Mouse (Mus musculus): ENCODE data around the gene Gm3839. TPM values are rescaled to one million over a fixed set of nuclear protein-coding genes. Genes with fewer than 3 reads are reported as not detected.
"Not testable (repeated sequence)": the region's sequence is repeated elsewhere in the genome, so short reads cannot be mapped to it uniquely, and the experiment has no call there.

Gm3839 gene
- polyA plus RNA-seq (2014; fragmentation: Nextera tagmentation; extraction: Ambion mirVana): 3.4 and 4.1 TPM in 2 replicates

- ATAC-seq (replicated peaks; ENCODE audit: insufficient number of reproducible peaks, low FRiP score, low TSS enrichment): not testable (repeated sequence)
These were observed at the start of gene Gm3839 for GRCm38 (mm10) chr14:11356626-11357025. Gene Gm3839 (minus strand): TSS chr14:11356726.

GRCm38 (mm10) chr14:11405661-11406060, 49.1 kb upstream of the Gm3839 start:
- H3K4me2 ChIP-seq: no peak overlapping the region
- no peaks in the 10 kb centered on the region for H3K27me3 ChIP-seq (ENCODE audit: control insufficient read depth, insufficient read depth, low read length)
- no peak overlapping the region for H3K9ac ChIP-seq (ENCODE audit: low read depth, low read length)
- no peak overlapping the region for H3K27ac ChIP-seq (ENCODE audit: low read depth, low read length)
- no peak for ATAC-seq (replicated peaks; ENCODE audit: insufficient number of reproducible peaks, low FRiP score, low TSS enrichment)
- H3K4me1 ChIP-seq (ENCODE audit: control insufficient read depth, insufficient read depth, low read length): no peaks in the 10 kb centered on the region
- no peaks in the 10 kb centered on the region for H3K9me3 ChIP-seq (replicated peaks; ENCODE audit: control insufficient read depth, low read length)
- no peak overlapping the region for H3K4me3 ChIP-seq (ENCODE audit: low read depth, low read length)
- 83% methylated on average over 9 of the region's 9 CpGs for WGBS (ENCODE audit: insufficient replicate concordance)
- H3K36me3 ChIP-seq (ENCODE audit: control insufficient read depth, insufficient read depth, low read length): no peaks in the 10 kb centered on the region

More at GRCm38 (mm10) chr14:11356626-11357025, at the start of gene Gm3839:
- H3K27me3 ChIP-seq (ENCODE audit: control insufficient read depth, insufficient read depth, low read length); H3K4me3 ChIP-seq (ENCODE audit: low read depth, low read length); H3K36me3 ChIP-seq (ENCODE audit: control insufficient read depth, insufficient read depth, low read length); H3K4me2 ChIP-seq; H3K27ac ChIP-seq (ENCODE audit: low read depth, low read length); H3K9me3 ChIP-seq (replicated peaks; ENCODE audit: control insufficient read depth, low read length); H3K9ac ChIP-seq (ENCODE audit: low read depth, low read length); H3K4me1 ChIP-seq (ENCODE audit: control insufficient read depth, insufficient read depth, low read length): not testable (repeated sequence)

GRCm38 (mm10) chr14:11377846-11378245, 21.3 kb upstream of the Gm3839 start:
- 92% methylated on average over 3 of the region's 3 CpGs for WGBS (ENCODE audit: insufficient replicate concordance)
- Histone ChIP-seq H3K36me3 (ENCODE audit: control insufficient read depth, insufficient read depth, low read length) (no peaks in the 10 kb centered on the region), H3K27ac (ENCODE audit: low read depth, low read length) (no peak overlapping the region), H3K4me1 (ENCODE audit: control insufficient read depth, insufficient read depth, low read length) (no peaks in the 10 kb centered on the region), H3K27me3 (ENCODE audit: control insufficient read depth, insufficient read depth, low read length) (no peaks in the 10 kb centered on the region), H3K9ac (ENCODE audit: low read depth, low read length) (no peak overlapping the region), H3K4me3 (ENCODE audit: low read depth, low read length) (no peak overlapping the region), H3K4me2 (no peak overlapping the region), H3K9me3 (replicated peaks; ENCODE audit: control insufficient read depth, low read length) (no peaks in the 10 kb centered on the region)
- ATAC-seq (replicated peaks; ENCODE audit: insufficient number of reproducible peaks, low FRiP score, low TSS enrichment): no peak

- Histone ChIP-seq H3K27me3 (ENCODE audit: control insufficient read depth, insufficient read depth, low read length) (no peaks in the 10 kb centered on the region), H3K9ac (ENCODE audit: low read depth, low read length) (no peak overlapping the region), H3K27ac (ENCODE audit: low read depth, low read length) (no peak overlapping the region), H3K4me1 (ENCODE audit: control insufficient read depth, insufficient read depth, low read length) (no peaks in the 10 kb centered on the region), H3K9me3 (replicated peaks; ENCODE audit: control insufficient read depth, low read length) (no peaks in the 10 kb centered on the region), H3K4me2 (no peak overlapping the region), H3K36me3 (ENCODE audit: control insufficient read depth, insufficient read depth, low read length) (no peaks in the 10 kb centered on the region), H3K4me3 (ENCODE audit: low read depth, low read length) (no peak overlapping the region)
- WGBS (ENCODE audit: insufficient replicate concordance): 68% methylated on average over 5 of the region's 5 CpGs
- no peak for ATAC-seq (replicated peaks; ENCODE audit: insufficient number of reproducible peaks, low FRiP score, low TSS enrichment)
These were observed 18.7 kb upstream of the Gm3839 start for GRCm38 (mm10) chr14:11375225-11375624.

- H3K27me3 ChIP-seq (ENCODE audit: control insufficient read depth, insufficient read depth, low read length): no peaks in the 10 kb centered on the region
- no peak overlapping the region for H3K27ac ChIP-seq (ENCODE audit: low read depth, low read length)
- no peak for ATAC-seq (replicated peaks; ENCODE audit: insufficient number of reproducible peaks, low FRiP score, low TSS enrichment)
- H3K4me1 ChIP-seq (ENCODE audit: control insufficient read depth, insufficient read depth, low read length): no peaks in the 10 kb centered on the region
- no peaks in the 10 kb centered on the region for H3K36me3 ChIP-seq (ENCODE audit: control insufficient read depth, insufficient read depth, low read length)
- WGBS (ENCODE audit: insufficient replicate concordance): 71% methylated on average over 3 of the region's 3 CpGs
- no peak overlapping the region for H3K4me2 ChIP-seq
- no peaks in the 10 kb centered on the region for H3K9me3 ChIP-seq (replicated peaks; ENCODE audit: control insufficient read depth, low read length)
- no peak overlapping the region for H3K9ac ChIP-seq (ENCODE audit: low read depth, low read length)
- H3K4me3 ChIP-seq (ENCODE audit: low read depth, low read length): no peak overlapping the region
These were observed 10.4 kb downstream of the Gm3839 start for GRCm38 (mm10) chr14:11346086-11346485.

GRCm38 (mm10) chr14:11329993-11330392, 26.5 kb downstream of the Gm3839 start:
- no peaks in the 10 kb centered on the region for H3K36me3 ChIP-seq (ENCODE audit: control insufficient read depth, insufficient read depth, low read length)
- H3K27me3 ChIP-seq (ENCODE audit: control insufficient read depth, insufficient read depth, low read length): no peaks in the 10 kb centered on the region
- ATAC-seq (replicated peaks; ENCODE audit: insufficient number of reproducible peaks, low FRiP score, low TSS enrichment): no peak
- no peak overlapping the region for H3K27ac ChIP-seq (ENCODE audit: low read depth, low read length)
- no peaks in the 10 kb centered on the region for H3K4me1 ChIP-seq (ENCODE audit: control insufficient read depth, insufficient read depth, low read length)
- no peak overlapping the region for H3K9ac ChIP-seq (ENCODE audit: low read depth, low read length)
- no peak overlapping the region for H3K4me2 ChIP-seq
- H3K9me3 ChIP-seq (replicated peaks; ENCODE audit: control insufficient read depth, low read length): no peaks in the 10 kb centered on the region
- 42% methylated on average over 2 of the region's 2 CpGs for WGBS (ENCODE audit: insufficient replicate concordance)
- H3K4me3 ChIP-seq (ENCODE audit: low read depth, low read length): no peak overlapping the region

- WGBS (ENCODE audit: insufficient replicate concordance): 34% methylated on average over 2 of the region's 2 CpGs
- H3K4me2 ChIP-seq: no peak overlapping the region
- ATAC-seq (replicated peaks; ENCODE audit: insufficient number of reproducible peaks, low FRiP score, low TSS enrichment): no peak
- H3K9ac ChIP-seq (ENCODE audit: low read depth, low read length): no peak overlapping the region
- H3K36me3 ChIP-seq (ENCODE audit: control insufficient read depth, insufficient read depth, low read length): no peaks in the 10 kb centered on the region
- no peak overlapping the region for H3K4me3 ChIP-seq (ENCODE audit: low read depth, low read length)
- H3K9me3 ChIP-seq (replicated peaks; ENCODE audit: control insufficient read depth, low read length): no peaks in the 10 kb centered on the region; the same call in 1 of the 2 replicates
- no peaks in the 10 kb centered on the region for H3K27me3 ChIP-seq (ENCODE audit: control insufficient read depth, insufficient read depth, low read length)
- H3K27ac ChIP-seq (ENCODE audit: low read depth, low read length): no peak overlapping the region
- no peaks in the 10 kb centered on the region for H3K4me1 ChIP-seq (ENCODE audit: control insufficient read depth, insufficient read depth, low read length)
These were observed 49.4 kb downstream of the Gm3839 start for GRCm38 (mm10) chr14:11307079-11307478.

- not testable (repeated sequence) for H3K27me3 ChIP-seq (ENCODE audit: control insufficient read depth, insufficient read depth, low read length); H3K36me3 ChIP-seq (ENCODE audit: control insufficient read depth, insufficient read depth, low read length); ATAC-seq (replicated peaks; ENCODE audit: insufficient number of reproducible peaks, low FRiP score, low TSS enrichment); H3K27ac ChIP-seq (ENCODE audit: low read depth, low read length); H3K9me3 ChIP-seq (replicated peaks; ENCODE audit: control insufficient read depth, low read length); H3K4me1 ChIP-seq (ENCODE audit: control insufficient read depth, insufficient read depth, low read length); H3K9ac ChIP-seq (ENCODE audit: low read depth, low read length); H3K4me2 ChIP-seq; H3K4me3 ChIP-seq (ENCODE audit: low read depth, low read length)
- 85% methylated on average over 3 of the region's 3 CpGs for WGBS (ENCODE audit: insufficient replicate concordance)
These were observed 68.6 kb downstream of the Gm3839 start for GRCm38 (mm10) chr14:11287956-11288355.

GRCm38 (mm10) chr14:11257161-11257705, 99.3 kb downstream of the Gm3839 start:
- no peak overlapping the region for H3K4me3 ChIP-seq (ENCODE audit: low read depth, low read length)
- ATAC-seq (replicated peaks; ENCODE audit: insufficient number of reproducible peaks, low FRiP score, low TSS enrichment): no peak
- H3K27ac ChIP-seq (ENCODE audit: low read depth, low read length): no peak overlapping the region
- no peaks in the 10 kb centered on the region for H3K27me3 ChIP-seq (ENCODE audit: control insufficient read depth, insufficient read depth, low read length)
- no peak overlapping the region for H3K9ac ChIP-seq (ENCODE audit: low read depth, low read length)
- H3K4me1 ChIP-seq (ENCODE audit: control insufficient read depth, insufficient read depth, low read length): no peaks in the 10 kb centered on the region
- no peaks in the 10 kb centered on the region for H3K36me3 ChIP-seq (ENCODE audit: control insufficient read depth, insufficient read depth, low read length)
- H3K9me3 ChIP-seq (replicated peaks; ENCODE audit: control insufficient read depth, low read length): no peaks in the 10 kb centered on the region
- WGBS (ENCODE audit: insufficient replicate concordance): 75% methylated on average over 4 of the region's 4 CpGs
- no peak overlapping the region for H3K4me2 ChIP-seq

All from heart, embryonic 11.5 days (tissue).